Mouse (Mus musculus): ENCODE measurements around the gene Pmp22.

DNA sequence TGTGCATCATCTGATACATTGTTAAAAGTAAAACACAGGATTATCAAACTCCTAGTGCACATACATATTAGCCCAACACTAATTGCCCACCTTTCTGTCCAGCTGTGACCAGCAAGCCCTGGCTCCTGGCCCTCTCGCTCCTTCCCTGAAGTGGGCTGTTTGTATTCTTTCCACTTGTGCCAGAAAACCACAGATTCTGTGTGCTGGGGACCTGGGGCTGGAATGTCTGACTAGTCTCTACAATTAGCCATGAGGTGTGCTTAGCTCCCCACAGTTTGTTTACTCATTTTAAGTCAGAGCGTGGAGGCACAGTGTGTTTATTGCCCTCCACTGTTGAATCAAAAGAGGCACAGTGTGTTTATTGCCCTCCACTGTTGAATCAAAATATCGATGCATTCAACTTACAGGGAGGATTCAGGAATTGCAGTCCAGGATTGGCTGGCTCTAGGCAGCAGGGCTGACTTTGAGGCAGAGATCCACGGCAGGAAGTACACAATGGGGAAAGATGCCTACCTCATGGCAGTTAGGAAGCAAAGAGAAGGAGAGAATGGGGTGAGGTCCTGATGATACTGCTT is 5.9 kb upstream of the Pmp22 start:
- no peak for TF ChIP-seq POLR2A (IDR thresholded peaks at IDR 0.05; ENCODE audit: extremely low read depth, insufficient read depth, low read length)
- no peak for TF ChIP-seq CTCF (IDR thresholded peaks at IDR 0.05; ENCODE audit: low read depth, low read length)
